Mouse (Mus musculus): ENCODE measurements around the gene Fgf2.

GRCm38 (mm10) chr3:37311897-37312369 is 36.2 kb upstream of the Fgf2 start:
- TF ChIP-seq MAX (IDR thresholded peaks at IDR 0.05) (no peak), USF1 (IDR thresholded peaks at IDR 0.05; ENCODE audit: low read depth) (no peak), CTCF (IDR thresholded peaks at IDR 0.05; ENCODE audit: control insufficient read depth, insufficient read depth, insufficient read length) (no peak), CEBPB (IDR thresholded peaks at IDR 0.05; ENCODE audit: low read depth) (no peak), MYOD1 (IDR thresholded peaks at IDR 0.05; ENCODE audit: control insufficient read depth, insufficient read length, low read depth) (no peak), MYOG (IDR thresholded peaks at IDR 0.05; ENCODE audit: control insufficient read depth, extremely low read depth, insufficient read length) (no peak), FOSL1 (IDR thresholded peaks at IDR 0.05; ENCODE audit: insufficient read depth, low read length, poor library complexity, severe bottlenecking) (no peak)
